ENCODE assay signal across 14 mouse cellular contexts in the genomic region with DNA sequence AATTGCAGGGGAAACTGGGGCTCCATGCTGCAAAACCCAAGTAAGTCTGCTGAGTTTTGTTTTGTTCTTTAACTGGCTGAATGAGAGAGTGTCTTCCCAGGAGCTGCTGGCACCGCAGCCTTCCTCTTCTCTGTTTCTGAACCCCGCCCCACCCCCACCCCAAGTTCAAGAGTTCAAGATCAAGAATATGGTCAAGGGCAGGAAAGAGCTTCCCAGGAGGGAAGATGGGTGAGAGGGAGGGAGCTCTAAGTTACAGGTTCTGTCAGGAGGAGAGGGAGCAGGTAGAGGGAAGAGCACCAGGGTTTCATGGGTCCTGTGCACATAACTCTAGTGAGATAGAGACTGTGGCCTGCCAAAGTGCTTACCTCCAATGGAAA. TPM values are rescaled to one million over a fixed set of nuclear protein-coding genes. Genes with fewer than 3 reads are reported as not detected.
DNase-seq lines count a peak whose midpoint lies in the region; ATAC-seq and TF ChIP-seq lines count a peak whose summit lies in the region.
"Had no signal": no experiment of that assay in that cellular context is flagged by ENCODE, and none has a peak within 500 bp of the region (broad histone marks: within the 10 kb centered on the region; RNA-seq: fewer than 3 reads in every experiment).

No protein-coding gene starts in this region.

- DNase-seq in gastrocnemius, adult 2 months = no peak
- no peak for DNase-seq in gastrocnemius, postnatal 10 days
- no peak for DNase-seq in kidney, postnatal 0 days (ENCODE audit: low spot score)
- no peak for DNase-seq in kidney, adult 11 months
- DNase-seq in cerebellum, adult 9-11 months = no peak
- no peak for DNase-seq in adrenal gland, postnatal 14 days
- DNase-seq: kidney, adult 8-10 months had no signal

- H3K9ac ChIP-seq in kidney, postnatal 0 days (ENCODE audit: low read depth, low read length) = no peak overlapping the region
- no peak overlapping the region for H3K9ac ChIP-seq in intestine, embryonic 16.5 days (ENCODE audit: low read depth, low read length)
- H3K9ac ChIP-seq: forebrain, embryonic 12.5 days; midbrain, embryonic 13.5 days; neural tube, embryonic 13.5 days had no signal

- H3K36me3 ChIP-seq in kidney, postnatal 0 days (ENCODE audit: insufficient read depth, low read length) = no peaks in the 10 kb centered on the region
- H3K36me3 ChIP-seq in intestine, embryonic 16.5 days (ENCODE audit: control insufficient read depth, insufficient read depth, low read length) = no peaks in the 10 kb centered on the region
- no peaks in the 10 kb centered on the region for H3K36me3 ChIP-seq in small intestine, adult 2 months (ENCODE audit: control insufficient read depth, insufficient read depth, low read length)
- H3K36me3 ChIP-seq: embryonic facial prominence, embryonic 10.5 days; forebrain, embryonic 12.5 days; midbrain, embryonic 13.5 days; neural tube, embryonic 13.5 days had no signal

- intact Hi-C loops in gastrocnemius, adult 2 months (cut with DNase I) = no loop called here

- no peaks in the 10 kb centered on the region for H3K9me3 ChIP-seq in kidney, postnatal 0 days (replicated peaks; ENCODE audit: low read length)
- H3K9me3 ChIP-seq in intestine, embryonic 16.5 days (ENCODE audit: control insufficient read depth, low read length) = no peaks in the 10 kb centered on the region
- H3K9me3 ChIP-seq: embryonic facial prominence, embryonic 10.5 days; forebrain, embryonic 12.5 days; midbrain, embryonic 13.5 days; neural tube, embryonic 13.5 days had no signal

- WGBS in kidney, postnatal 0 days = 42% methylated on average over 2 of the region's 2 CpGs
- 35% methylated on average over 2 of the region's 2 CpGs for whole genome bisulfite sequencing in intestine, embryonic 16.5 days
- WGBS in small intestine, adult 2 months = 25% methylated on average over 2 of the region's 2 CpGs

- peak overlapping the region; percentile 53 for H3K4me3 ChIP-seq in gastrocnemius, adult 2 months
- no peak overlapping the region for H3K4me3 ChIP-seq in kidney, postnatal 0 days (replicated peaks; ENCODE audit: low read depth, low read length)
- H3K4me3 ChIP-seq in intestine, embryonic 16.5 days (ENCODE audit: low read length) = no peak overlapping the region
- H3K4me3 ChIP-seq in small intestine, adult 2 months (ENCODE audit: low read depth, low read length) = peak overlapping the region; percentile 50
- H3K4me3 ChIP-seq: embryonic facial prominence, embryonic 10.5 days; forebrain, embryonic 12.5 days; midbrain, embryonic 13.5 days; neural tube, embryonic 13.5 days had no signal

- H3K27me3 ChIP-seq in kidney, postnatal 0 days (ENCODE audit: insufficient read depth, low read length) = peaks cover 13% of the 10 kb centered on the region
- H3K27me3 ChIP-seq in intestine, embryonic 16.5 days (replicated peaks; ENCODE audit: control insufficient read depth, insufficient read depth, low read length) = peaks cover 15% of the 10 kb centered on the region
- peaks cover 9% of the 10 kb centered on the region for H3K27me3 ChIP-seq in small intestine, adult 2 months (ENCODE audit: control insufficient read depth, insufficient read depth, low read length)

- H3K4me2 ChIP-seq in kidney, postnatal 0 days (ENCODE audit: low read length) = peak overlapping the region; percentile 12
- H3K4me2 ChIP-seq in intestine, embryonic 16.5 days (ENCODE audit: low read depth, low read length) = peak overlapping the region; percentile 8; the same call in 1 of the 2 replicates
- H3K4me2 ChIP-seq: forebrain, embryonic 12.5 days; midbrain, embryonic 13.5 days; neural tube, embryonic 13.5 days had no signal

- ATAC-seq in kidney, postnatal 0 days (replicated peaks; ENCODE audit: low FRiP score, low read depth) = no peak
- no peak for ATAC-seq in intestine, embryonic 16.5 days
- ATAC-seq: midbrain, embryonic 13.5 days had no signal

- H3K4me1 ChIP-seq in kidney, postnatal 0 days (replicated peaks; ENCODE audit: insufficient read depth, low read length) = peaks cover 21% of the 10 kb centered on the region; the same call in 1 of the 2 replicates
- peaks cover 26% of the 10 kb centered on the region for H3K4me1 ChIP-seq in intestine, embryonic 16.5 days (ENCODE audit: control insufficient read depth, insufficient read depth, low read length)
- H3K4me1 ChIP-seq in small intestine, adult 2 months (ENCODE audit: control insufficient read depth, insufficient read depth, insufficient read length, low read length) = peaks cover 17% of the 10 kb centered on the region; the same call in 1 of the 2 replicates

- TF ChIP-seq CTCF in gastrocnemius, adult 2 months (IDR thresholded peaks at IDR 0.05) = no peak
- TF ChIP-seq CTCF in kidney, postnatal 0 days (IDR thresholded peaks at IDR 0.05; ENCODE audit: low read depth) = no peak
- TF ChIP-seq CTCF in small intestine, adult 2 months (IDR thresholded peaks at IDR 0.05; ENCODE audit: extremely low read depth, insufficient read length, insufficient replicate concordance, low read depth, low read length) = no peak

- TF ChIP-seq POLR2A in small intestine, adult 2 months (IDR thresholded peaks at IDR 0.05; ENCODE audit: low read depth, low read length) = no peak

- H3K27ac ChIP-seq in gastrocnemius, adult 2 months = 0 out of 2 replicates have a peak overlapping the region, but pooled peaks have one; percentile 43
- H3K27ac ChIP-seq in kidney, postnatal 0 days = no peak overlapping the region
- no peak overlapping the region for H3K27ac ChIP-seq in intestine, embryonic 16.5 days (ENCODE audit: low read length)
- peak overlapping the region; percentile 53 for H3K27ac ChIP-seq in small intestine, adult 2 months (ENCODE audit: insufficient read depth, low read depth, low read length)
- H3K27ac ChIP-seq: embryonic facial prominence, embryonic 10.5 days; forebrain, embryonic 12.5 days; midbrain, embryonic 13.5 days; neural tube, embryonic 13.5 days had no signal

RNA-seq across cellular contexts. Expression of a gene that starts 3.0 kb away (rescaled TPM):
- total RNA-seq in gastrocnemius, adult 2 months (2021) = 1 to 10 TPM; 1.1 to 3.8 TPM
- total RNA-seq in gastrocnemius, postnatal 10 days (2021) = 1 to 10 TPM; 1.8 to 2.8 TPM
- 3.7 and 4.7 TPM in 2 replicates for polyA plus RNA-seq in kidney, postnatal 0 days (2015; fragmentation: Nextera tagmentation; extraction: Ambion mirVana)
- 7.4 and 8.5 TPM in 2 replicates for polyA plus RNA-seq in intestine, embryonic 16.5 days (2015; fragmentation: Nextera tagmentation; extraction: Ambion mirVana)
- polyA plus RNA-seq in small intestine, adult 2 months (2012; rRNA removed) = 11.9 and 14.9 TPM in 2 replicates
- 3.0 and 10.9 TPM in 2 replicates for total RNA-seq in adrenal gland, postnatal 14 days (2021)

RNA-seq across cellular contexts. Expression of a gene that starts 21.7 kb away (rescaled TPM):
- total RNA-seq in gastrocnemius, adult 2 months (2021) = 1 to 10 TPM; 3.8 to 4.0 TPM
- 10 to 100 TPM; 19.0 to 27.2 TPM for total RNA-seq in gastrocnemius, postnatal 10 days (2021)
- 17.1 and 19.1 TPM in 2 replicates for polyA plus RNA-seq in kidney, postnatal 0 days (2015; fragmentation: Nextera tagmentation; extraction: Ambion mirVana)
- polyA plus RNA-seq in intestine, embryonic 16.5 days (2015; fragmentation: Nextera tagmentation; extraction: Ambion mirVana) = 10.9 and 12.0 TPM in 2 replicates
- 3.0 and 3.4 TPM in 2 replicates for polyA plus RNA-seq in small intestine, adult 2 months (2012; rRNA removed)
- 6.1 and 7.1 TPM in 2 replicates for total RNA-seq in adrenal gland, postnatal 14 days (2021)

RNA-seq across cellular contexts. Expression of a gene that starts 58.2 kb away (rescaled TPM):
- total RNA-seq in gastrocnemius, adult 2 months (2021) = not detected
- under 1 TPM in 1 of 2 experiments, not detected in 1; 0.41 TPM for total RNA-seq in gastrocnemius, postnatal 10 days (2021)
- polyA plus RNA-seq in kidney, postnatal 0 days (2015; fragmentation: Nextera tagmentation; extraction: Ambion mirVana) = not detected in 2 replicates
- 0.38 TPM in 1 of 2 replicates, not detected in the other for polyA plus RNA-seq in intestine, embryonic 16.5 days (2015; fragmentation: Nextera tagmentation; extraction: Ambion mirVana)
- polyA plus RNA-seq in small intestine, adult 2 months (2012; rRNA removed) = 0.20 and 0.22 TPM in 2 replicates
- not detected in 2 replicates for total RNA-seq in adrenal gland, postnatal 14 days (2021)
- polyA plus RNA-seq: embryonic facial prominence, embryonic 10.5 days; gonadal fat pad, adult 2 months; neural tube, embryonic 13.5 days had no signal

Comparison
In these comparisons a context has a peak if more than half of its experiments do, and no peak if none do; other contexts are left out.
1. H3K27ac ChIP-seq: peak in gastrocnemius, adult 2 months (single experiment) and small intestine, adult 2 months (single experiment); none in kidney, postnatal 0 days (single experiment) and intestine, embryonic 16.5 days (single experiment).
2. H3K4me3 ChIP-seq: peak in gastrocnemius, adult 2 months (single experiment) and small intestine, adult 2 months (single experiment); none in kidney, postnatal 0 days (single experiment) and intestine, embryonic 16.5 days (single experiment).